Mouse (Mus musculus) layer of hippocampus, adult 8-10 months (tissue): ENCODE measurements around the gene Ubr2. TPM values are rescaled to one million over a fixed set of nuclear protein-coding genes. Genes with fewer than 3 reads are reported as not detected.

Source experiments
- DNase-seq, 2 experiments: peaks; one replicate each; pipeline ENCODE4 v3.0.0; 2022; ENCODE audit warnings: low spot score in 2 of 2
- total RNA-seq, 4 experiments: library from RNA; stranded (reverse); gene quantifications; 2 replicates each; pipeline ENCODE4 v1.2.4; 2022

The Ubr2 gene
- total RNA-seq, 4 experiments from 2014 or later = 54.3 to 73.3 (median 66.3) TPM

DNA sequence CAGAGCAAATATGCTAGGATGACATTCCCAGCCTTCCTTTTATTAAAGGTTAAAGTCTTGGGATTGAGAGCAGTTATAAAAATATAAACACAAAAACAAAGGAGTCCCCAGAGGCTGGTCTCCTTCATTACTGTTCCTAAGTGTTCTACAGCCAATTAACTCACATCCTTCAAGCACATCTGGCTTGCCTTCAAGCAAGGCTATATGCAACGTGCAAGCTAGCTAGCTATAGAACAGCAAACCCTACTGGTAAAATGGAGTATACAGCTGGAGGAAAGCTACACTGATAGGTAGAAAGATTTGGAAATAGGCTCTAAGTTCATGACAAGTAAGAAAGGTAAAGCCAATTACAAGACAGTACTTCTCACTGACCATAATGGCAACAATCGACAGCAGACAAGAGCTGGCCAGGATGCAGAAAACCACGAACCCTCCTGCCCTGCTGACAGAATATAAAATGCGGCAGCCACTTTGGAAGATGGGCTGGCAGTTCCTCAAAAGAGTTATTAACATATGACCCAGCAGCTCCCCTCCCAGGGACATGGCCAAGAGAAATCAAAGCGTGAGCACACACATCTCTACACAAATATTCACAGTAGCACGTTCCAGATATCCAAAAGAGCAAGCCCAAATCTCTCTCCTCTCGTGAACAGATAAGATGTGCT, 4.5 kb downstream of the Ubr2 start:
- no peak for DNase-seq

DNA sequence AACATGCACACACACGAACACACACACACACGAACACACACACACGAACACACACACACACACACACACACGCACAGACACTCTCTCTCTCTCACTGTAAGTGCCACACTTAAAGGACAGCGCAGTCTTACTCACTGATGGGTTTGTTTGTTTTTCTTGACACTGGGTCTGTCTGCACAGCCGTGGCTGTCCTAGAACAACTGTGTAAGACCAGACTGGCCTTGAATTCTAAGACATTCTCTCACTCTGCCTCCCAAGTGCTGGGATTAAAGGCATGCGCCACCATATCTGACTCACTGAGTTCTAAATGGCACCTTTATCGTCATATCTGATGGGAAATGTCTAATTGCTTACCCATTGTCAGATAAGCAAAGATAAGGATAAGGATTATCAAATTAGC, 7.1 kb downstream of the Ubr2 start:
- DNase-seq = no peak

DNA sequence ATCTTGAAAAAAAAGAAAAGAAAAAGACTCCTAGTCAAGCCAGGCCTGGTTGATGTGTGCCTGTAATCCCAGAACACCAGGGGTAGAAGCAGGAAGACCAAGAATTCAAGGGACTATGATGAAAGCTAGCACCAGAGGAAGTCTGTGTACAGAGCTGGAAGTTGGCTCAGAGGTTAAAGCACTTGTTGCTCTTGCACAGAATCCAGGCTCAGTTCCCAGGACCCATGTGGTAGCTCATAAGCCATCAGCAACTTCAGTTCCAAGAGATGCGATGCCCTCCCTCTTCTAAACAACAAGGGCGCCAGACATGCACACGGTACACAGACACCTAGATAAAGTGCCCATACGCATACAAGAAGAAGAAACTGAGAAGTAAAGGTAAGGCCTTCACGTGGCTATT, 8.0 kb downstream of the Ubr2 start:
- no peak for DNase-seq

DNA sequence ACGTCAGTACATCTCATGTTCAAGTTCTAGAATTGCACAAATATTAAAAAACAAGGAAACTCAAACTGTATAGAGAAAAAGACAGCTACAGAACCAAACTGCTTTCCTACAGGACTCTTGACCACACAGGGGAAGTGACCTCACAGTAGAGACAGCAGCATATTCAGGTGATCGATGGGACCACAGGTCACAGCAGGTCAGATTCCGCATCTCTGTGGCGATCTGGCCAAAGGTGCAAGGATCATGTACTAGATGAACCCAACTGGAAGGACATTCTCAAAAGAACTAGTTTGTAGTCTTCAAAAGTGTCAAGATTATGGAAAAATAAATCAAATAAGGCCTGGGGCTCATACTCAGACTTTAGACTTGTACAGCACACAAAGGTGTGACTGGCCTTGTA, 11.5 kb downstream of the Ubr2 start:
- DNase-seq = no peak

DNA sequence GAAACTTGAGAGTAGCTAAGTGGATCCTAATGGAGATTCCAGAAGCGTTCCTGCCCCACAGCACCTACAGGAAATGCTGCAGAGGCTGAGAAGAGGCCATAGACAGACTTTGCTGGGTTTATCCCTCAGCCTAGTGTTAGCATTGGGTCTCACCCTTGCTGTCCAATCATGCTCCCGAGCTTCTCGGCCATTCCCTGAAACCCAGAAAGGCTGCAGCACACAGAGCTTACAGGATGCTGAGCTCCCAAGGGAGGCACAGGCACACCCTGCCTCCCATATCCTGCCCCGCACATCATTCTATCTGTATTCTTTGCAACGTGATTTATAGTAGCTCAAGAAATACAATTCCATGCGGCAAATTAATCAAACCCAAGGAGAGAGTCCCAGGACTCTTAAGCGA, 13.9 kb downstream of the Ubr2 start:
- DNase-seq = no peak

DNA sequence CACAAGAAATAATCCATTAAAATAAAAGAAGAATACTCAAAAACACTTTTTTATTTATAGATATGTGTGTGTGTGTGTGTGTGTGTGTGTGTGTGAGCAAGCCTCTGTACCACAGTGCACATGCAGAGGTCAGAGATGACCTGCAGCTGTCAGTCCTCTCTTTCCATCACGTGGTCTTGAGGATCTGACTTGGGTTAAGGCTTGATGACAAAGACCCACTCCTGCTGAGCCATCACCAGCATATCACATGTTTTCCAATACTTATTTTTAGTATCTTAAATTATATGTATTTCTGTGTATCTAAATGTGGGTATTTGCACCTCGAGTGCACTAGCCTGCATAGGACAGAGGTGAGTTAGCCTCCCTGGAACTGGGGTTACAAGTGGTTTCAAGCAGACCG, 14.7 kb downstream of the Ubr2 start:
- DNase-seq = no peak

DNA sequence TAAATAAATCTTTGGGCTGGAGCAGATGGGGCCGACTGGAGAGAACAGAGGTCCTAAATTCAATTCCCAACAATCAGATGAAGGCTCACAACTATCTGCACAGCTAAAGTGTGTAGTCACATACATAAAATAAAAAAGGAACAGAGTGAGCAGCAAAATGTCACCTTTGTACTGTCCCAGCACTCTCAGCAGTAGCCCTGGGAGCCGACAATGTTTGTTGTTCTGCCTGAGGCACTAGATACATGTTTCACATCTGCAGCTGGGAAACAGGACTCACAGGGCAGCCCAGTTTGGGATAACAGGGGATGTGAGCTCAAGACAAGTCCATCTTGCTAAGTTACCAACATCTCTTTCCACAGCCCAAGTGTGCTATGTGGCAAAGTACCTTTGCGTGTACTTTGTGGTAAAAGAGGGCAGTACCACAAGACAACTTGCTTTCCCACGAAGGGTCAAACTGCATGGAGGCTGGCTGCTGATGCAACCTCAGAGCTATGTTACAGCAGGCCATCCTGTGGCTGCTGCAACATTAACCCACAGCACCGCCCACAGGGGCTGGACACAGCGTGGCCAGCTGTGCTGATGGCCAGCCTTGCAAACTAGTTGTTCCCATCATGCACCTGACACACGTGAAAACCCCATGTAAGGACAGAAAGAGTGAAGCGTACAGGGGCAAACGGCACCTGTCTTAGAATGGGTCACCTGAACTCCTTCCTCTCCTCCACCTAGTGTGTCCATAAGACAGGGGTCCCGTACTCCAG, 15.5 kb downstream of the Ubr2 start:
- no peak for DNase-seq

DNA sequence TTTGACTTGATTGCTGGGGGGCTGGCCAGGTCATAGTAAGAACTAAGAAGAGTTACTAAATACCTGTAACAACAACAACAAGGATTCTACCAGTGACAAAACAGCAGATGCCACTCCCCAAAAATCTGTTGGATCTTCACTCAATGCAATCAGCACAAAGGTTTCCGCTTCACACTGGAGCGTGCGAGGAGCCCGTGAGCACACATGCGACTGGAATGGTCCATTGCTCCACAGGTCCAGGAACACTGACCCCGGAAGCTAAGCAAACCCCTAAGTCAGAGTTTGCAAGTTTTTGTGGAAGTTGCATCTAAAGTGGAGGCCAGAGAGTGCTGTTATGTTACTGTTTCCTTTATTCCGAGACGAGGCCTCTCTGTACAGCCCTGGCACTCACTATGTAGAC, 16.7 kb downstream of the Ubr2 start:
- DNase-seq = no peak

DNA sequence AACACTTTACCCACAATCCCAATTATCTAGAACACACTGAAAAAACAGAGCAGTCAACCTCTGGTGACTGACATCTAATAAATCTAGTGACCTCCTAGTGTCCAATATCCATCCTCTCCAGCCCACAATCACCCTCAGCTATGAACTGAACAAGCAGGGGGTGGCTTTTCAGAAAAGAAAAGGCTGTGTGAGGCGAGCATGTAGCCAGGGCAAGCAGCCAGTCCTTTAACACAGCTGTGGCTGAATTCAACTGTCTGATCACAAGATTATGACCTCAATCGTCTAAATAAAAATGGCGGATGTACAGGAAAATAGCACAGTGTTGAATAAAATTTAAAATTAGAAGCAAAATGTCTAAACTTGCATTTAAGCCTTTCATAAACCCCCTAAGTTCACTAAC, 22.7 kb downstream of the Ubr2 start:
- DNase-seq = peak in 1 of 2 experiments; percentile 36

DNA sequence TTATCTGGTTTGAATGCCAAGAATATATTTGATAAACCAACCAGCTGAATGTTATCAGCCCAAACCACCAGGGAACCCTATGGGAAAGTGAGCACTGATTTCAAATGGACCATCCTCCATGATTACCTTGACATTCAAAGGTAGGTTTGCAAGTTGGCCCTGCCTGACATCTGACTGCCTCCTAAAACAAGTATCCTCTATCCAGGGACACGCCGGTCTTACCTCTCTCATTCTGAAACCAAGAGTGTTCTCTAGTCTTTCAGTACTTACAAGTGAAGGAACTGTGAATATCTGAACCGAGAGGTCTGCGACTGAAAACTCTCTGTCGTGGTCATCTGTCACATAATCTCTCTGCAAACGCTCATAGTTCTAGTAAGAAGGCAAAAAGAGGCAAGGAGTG, 30.3 kb downstream of the Ubr2 start:
- no peak for DNase-seq

DNA sequence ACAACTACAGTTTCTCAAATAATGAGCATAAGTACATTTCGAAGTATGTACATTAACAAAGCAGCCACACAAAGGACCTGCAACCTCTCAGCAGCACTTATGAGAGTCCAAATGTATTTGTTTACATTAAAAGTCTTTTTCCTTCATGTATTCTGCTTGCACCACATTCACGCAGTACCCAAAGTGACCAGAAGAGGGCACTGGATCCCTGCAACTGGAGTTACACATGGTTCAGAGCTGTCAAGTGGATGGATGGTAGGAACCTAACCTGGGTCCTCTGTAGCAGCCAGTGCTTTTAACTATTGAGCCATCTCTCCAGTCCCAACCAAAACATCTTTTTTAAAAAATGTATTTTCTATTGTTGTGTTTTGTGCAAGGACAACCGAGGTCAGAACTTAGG, 35.2 kb downstream of the Ubr2 start:
- peak in 1 of 2 experiments; percentile 44 for DNase-seq

DNA sequence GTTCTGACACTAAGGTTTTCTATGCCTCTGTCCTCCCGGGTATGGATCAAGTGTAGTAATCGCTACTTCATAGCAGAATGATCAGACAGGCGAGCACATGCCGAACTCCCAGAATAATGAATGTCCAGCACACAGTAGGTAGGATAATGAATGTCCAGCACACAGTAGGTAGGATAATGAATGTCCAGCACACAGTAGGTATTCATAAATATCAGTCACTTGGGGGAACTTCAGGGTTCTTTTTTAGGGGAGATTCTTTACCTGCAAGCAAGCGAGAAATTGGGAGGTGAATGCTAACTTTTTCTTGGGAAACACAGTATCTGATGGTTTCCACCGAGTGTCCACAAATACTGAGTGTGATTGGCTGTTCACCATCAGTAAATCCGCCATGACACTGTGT, 37.8 kb downstream of the Ubr2 start:
- no peak for DNase-seq

DNA sequence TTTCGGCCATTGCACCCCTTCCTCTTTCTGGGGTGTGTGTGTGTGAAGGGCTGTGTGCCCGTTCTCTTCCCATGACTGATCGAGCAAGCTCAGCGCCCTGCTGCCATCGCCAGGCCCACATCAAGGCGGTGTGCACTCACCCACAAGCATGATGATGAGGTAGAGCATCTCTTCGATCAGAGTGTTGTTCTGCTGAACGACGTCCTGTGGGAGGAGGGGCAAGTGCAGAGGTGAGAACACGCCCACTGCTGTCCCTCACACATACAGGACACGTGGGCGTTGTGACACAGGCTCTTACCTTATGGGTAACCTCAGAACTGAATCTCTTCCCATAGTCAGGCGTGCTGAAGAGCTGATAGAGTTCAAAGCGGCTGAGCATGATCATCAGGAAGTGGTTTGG, 43.5 kb downstream of the Ubr2 start:
- DNase-seq = no peak

DNA sequence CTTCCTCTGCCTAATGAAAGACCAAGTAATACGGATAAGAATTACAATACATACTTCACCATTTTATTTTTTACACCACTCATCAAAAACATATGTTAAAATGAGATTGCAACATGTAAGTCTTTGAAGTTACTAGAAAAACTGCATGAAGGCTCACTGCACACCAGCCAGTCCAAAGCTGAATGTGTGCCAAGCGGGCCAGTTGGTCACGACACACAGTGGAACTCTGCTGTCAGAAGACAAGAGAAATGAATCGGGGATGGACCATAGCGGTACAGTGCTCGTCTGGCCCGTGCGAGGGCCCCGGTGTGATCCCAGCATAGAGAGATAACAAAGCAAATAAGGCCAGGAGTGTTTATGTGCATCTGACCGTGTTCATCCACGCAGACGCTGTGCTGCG, 47.2 kb downstream of the Ubr2 start:
- no peak for DNase-seq

DNA sequence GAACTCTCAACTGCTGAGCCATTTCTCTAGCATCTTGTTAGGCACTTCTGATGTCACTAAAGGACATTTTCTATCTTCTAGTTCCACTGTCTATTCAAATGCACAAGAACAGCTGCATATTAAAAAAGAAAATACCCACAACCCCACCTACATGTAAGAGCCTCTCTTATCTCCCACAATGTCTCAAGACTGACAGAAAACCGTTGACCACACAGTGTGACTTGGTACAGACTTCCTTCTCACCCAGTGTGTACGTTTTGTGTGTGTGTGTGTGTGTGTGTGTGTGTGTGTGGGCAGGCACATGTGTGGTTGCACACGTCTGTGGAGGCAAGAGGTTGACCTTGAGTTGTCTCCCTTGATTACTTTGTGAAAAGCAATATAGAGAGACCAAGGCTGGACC, 48.2 kb downstream of the Ubr2 start:
- DNase-seq = no peak

DNA sequence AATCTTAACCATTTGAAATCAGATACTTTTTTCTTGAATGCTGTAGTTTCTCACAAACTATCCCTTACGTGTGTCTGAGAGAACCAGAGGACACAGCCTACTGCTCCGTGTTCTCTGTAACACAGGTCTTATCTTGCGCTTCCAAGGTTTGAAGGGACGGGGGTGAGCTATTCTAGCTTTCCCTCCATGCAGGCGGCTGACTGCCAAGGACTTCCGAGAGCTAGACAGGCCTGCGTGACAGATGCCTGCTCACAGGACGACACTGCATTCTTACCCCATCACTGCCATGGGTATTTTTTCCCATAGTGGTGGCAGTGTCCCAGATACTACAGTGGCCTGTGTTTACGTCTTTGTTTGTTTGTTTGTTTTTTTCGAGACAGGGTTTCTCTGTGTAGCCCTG, 50.1 kb downstream of the Ubr2 start:
- no peak for DNase-seq

DNA sequence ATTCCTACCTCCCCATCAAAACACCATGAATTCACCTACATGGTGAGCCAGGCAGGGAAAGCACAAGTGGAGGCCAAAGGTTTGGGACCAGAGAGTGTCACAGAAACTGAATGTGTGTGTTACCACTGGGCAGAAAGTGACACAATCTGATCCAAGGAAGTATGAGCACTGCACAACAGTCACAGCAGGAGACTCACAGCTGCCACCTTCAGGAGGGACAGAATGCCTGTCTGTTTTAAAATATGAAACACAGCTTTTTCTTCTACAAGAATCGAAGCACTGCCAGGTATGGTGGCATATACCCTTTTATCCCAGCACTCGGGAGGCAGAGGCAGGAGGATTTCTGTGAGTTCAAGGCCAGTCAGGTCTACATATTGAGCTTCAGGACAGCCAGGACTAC, 52.3 kb downstream of the Ubr2 start:
- no peak for DNase-seq

DNA sequence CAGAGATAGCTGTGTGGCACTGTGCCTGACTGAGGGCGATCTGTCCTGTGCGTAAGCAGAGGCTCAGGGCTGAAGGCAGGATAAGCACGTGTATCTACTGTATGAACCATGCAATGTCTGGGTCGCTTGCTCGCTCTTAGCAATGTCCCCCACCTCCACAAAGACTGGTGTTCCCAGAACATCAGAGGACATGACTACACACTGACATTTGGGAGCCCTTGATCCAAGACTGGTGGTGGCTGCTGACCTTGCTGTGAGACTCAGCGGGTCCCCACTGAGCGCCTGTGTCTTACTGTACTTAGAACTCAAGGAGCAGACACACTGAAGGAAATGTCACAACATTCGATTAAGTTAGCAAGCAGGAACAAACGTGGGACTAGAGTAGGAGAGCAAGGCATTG, 64.1 kb downstream of the Ubr2 start:
- DNase-seq = no peak

DNA sequence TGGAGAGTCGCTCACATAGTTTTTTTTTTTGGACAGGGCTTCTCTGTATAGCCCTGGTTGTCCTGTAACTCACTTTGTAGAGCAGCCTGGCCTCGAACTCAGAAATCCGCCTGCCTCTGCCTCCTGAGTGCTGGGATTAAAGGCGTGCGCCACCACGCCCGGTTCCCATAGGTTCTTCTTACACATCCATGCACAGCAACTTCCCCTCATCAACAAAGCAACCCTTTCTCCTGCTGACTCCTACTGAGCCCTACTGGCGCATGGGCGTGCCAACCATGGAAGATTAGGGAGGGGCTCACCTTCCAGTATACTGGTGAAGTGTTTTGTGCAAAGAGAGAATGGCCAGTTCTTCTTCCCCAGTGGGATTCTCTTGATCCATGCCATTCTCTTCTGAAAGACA, 67.9 kb downstream of the Ubr2 start:
- DNase-seq = no peak

DNA sequence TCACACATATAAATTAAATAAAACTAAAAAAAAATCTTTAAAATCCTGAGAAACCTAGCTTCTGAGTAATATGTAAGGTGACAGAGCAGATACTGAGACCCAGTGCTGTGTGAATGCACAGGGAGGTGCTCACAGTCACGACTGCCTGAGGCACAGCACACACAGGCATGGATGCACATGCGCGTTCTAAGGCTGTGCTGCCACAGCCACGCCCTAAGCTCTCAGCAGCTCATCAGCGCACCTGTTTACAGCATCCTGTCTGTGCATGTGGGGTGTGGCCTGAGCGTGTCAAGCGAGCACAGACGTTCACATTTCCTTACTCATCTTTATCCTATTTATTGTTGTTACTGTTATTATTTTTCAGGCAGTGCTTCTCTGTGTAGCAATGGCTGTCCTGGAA, 69.9 kb downstream of the Ubr2 start:
- no peak for DNase-seq

DNA sequence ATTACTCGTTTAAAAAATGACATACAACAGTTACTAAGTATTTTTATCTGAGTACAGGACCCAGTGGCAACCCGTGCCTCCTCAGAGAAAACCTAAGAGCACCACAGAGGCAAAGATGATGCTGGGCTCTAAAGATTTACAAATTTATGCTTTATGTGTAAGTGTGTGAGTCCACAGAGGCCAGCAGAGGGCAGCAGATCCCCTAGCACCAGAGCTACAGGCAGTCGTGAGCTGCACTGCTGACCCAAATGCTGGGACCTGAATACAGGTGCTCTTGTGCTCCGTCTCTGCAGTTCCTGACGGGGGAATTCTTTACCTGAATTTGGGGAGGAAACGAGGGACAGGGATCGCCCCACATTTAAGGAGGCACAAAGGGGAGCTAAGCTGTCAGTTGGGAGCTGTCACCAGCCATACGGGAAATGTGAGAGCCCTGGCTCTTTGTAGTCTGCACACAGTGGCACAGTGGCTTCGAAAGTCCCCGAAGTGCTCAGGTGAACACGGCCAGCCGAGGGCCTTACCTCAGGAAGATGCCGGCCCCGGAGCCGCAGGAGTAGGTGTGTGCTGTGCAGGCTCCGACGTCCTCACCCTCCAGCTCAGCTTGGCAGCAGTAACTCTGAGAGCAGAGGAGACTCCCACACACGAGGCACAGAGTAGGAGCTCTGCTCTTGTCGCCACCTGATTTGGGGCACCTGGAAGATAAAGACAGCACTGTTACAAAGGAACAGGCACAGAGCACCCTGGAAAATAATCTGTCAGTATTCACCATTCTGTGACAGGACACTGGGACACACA, 76.6 kb downstream of the Ubr2 start:
- DNase-seq = peak in 1 of 2 experiments; percentile 46

DNA sequence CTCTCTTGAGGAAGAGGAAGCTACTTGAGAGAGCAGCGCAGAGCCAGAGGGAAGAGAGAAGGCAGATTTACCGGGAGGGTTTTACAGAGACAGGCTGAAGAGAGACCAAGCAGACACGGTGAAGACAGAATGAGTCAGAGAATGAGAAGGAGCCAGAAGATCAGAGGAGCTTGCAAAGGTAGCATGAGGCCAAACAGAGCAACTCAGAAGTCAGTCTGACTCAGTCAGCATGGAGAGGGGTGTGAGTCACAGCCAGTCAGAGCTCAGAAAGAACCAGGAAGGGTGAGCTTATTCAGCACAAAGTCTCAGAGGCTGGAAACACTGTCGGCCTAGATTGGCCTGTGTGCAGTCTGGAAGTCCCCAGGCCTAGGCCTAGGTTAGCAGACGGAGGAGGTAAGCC, 77.4 kb downstream of the Ubr2 start:
- DNase-seq = no peak

DNA sequence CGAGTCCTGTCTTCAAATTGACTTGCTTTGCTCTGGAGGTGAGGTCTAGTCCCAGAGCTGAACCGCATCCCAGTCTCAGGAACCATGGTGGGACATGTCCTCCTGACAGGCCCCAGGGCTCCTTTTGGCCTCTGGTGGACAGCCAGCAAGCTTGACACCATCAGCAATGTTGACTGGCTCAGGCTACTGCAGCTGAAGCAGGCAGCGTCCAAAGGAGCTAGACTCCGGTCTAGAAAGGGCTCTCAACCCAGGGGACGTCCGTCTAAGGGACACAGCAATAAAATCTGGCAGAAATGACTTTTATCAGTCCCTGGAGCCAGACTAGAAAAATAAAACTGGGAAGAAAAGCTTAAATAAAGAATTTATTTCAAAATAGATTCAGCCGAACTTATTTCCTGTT, 80.5 kb downstream of the Ubr2 start:
- DNase-seq = no peak
